In the genomic region with DNA sequence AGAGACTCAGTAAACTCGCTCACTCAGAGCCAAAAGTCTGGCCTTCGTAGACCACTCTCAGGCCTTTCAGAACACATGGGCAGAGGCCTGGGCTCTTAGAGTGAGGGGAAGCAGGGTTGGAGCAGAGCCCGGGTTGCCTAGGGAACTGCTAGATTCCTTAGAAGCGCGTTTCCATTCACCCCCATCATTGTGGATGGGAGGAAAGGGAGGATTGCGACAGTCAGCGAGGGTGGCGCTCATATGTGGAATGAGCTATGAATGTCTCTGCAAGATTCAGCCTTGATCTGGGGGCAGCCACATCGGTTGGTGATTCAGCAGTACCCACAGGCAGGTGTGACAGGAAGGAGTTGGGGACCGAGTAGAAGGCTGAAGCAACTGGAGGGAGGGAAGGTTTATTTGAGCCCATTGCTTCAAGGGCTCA, we compare ENCODE assay signal across 17 mouse cellular contexts. TPM values are rescaled to one million over a fixed set of nuclear protein-coding genes. Genes with fewer than 3 reads are reported as not detected.
A peak's percentile ranks its signal among the peaks of the same experiment; 100 is the strongest.
DNase-seq lines count a peak whose midpoint lies in the region; ATAC-seq and TF ChIP-seq lines count a peak whose summit lies in the region.
"Had no signal": no experiment of that assay in that cellular context is flagged by ENCODE, and none has a peak within 500 bp of the region (broad histone marks: within the 10 kb centered on the region; RNA-seq: fewer than 3 reads in every experiment).

No protein-coding gene starts in this region.

- ATAC-seq in forebrain, embryonic 14.5 days = no peak
- ATAC-seq in midbrain, postnatal 0 days (ENCODE audit: low FRiP score) = no peak
- no peak for ATAC-seq in midbrain, embryonic 11.5 days (ENCODE audit: low FRiP score)

- no peak overlapping the region for H3K4me2 ChIP-seq in forebrain, embryonic 14.5 days (ENCODE audit: low read length)
- H3K4me2 ChIP-seq in midbrain, postnatal 0 days (ENCODE audit: low read depth, low read length, poor library complexity, severe bottlenecking) = no peak overlapping the region
- H3K4me2 ChIP-seq in midbrain, embryonic 11.5 days = no peak overlapping the region
- H3K4me2 ChIP-seq: forebrain, embryonic 12.5 days; stomach, embryonic 15.5 days had no signal

- no peak overlapping the region for H3K27ac ChIP-seq in forebrain, embryonic 14.5 days (ENCODE audit: low read depth, low read length)
- no peak overlapping the region for H3K27ac ChIP-seq in forebrain, embryonic 10.5 days
- no peak overlapping the region for H3K27ac ChIP-seq in midbrain, postnatal 0 days (ENCODE audit: low read depth, low read length)
- no peak overlapping the region for H3K27ac ChIP-seq in midbrain, embryonic 11.5 days (ENCODE audit: low read depth, low read length)
- H3K27ac ChIP-seq: embryonic facial prominence, embryonic 10.5 days; forebrain, embryonic 12.5 days; heart, adult 2 months; stomach, embryonic 15.5 days had no signal

- no peaks in the 10 kb centered on the region for H3K27me3 ChIP-seq in forebrain, embryonic 14.5 days (replicated peaks; ENCODE audit: control insufficient read depth, insufficient read depth, low read length)
- H3K27me3 ChIP-seq in forebrain, embryonic 10.5 days (ENCODE audit: poor library complexity, severe bottlenecking) = no peaks in the 10 kb centered on the region
- H3K27me3 ChIP-seq in midbrain, postnatal 0 days (ENCODE audit: insufficient read depth, low read length) = no peaks in the 10 kb centered on the region
- no peaks in the 10 kb centered on the region for H3K27me3 ChIP-seq in midbrain, embryonic 11.5 days (ENCODE audit: control insufficient read depth, insufficient read depth, low read length)
- H3K27me3 ChIP-seq: forebrain, embryonic 12.5 days; stomach, embryonic 15.5 days had no signal

- 80% methylated on average over 10 of the region's 10 CpGs for WGBS in forebrain, embryonic 14.5 days
- 90% methylated on average over 10 of the region's 10 CpGs for WGBS in forebrain, embryonic 10.5 days
- 68% methylated on average over 10 of the region's 10 CpGs for WGBS in midbrain, postnatal 0 days
- WGBS in midbrain, embryonic 11.5 days = 89% methylated on average over 10 of the region's 10 CpGs

- TF ChIP-seq CTCF in midbrain, postnatal 0 days (IDR thresholded peaks at IDR 0.05) = no peak

- no peaks in the 10 kb centered on the region for H3K4me1 ChIP-seq in forebrain, embryonic 14.5 days (ENCODE audit: control insufficient read depth, insufficient read depth, low read length)
- no peaks in the 10 kb centered on the region for H3K4me1 ChIP-seq in forebrain, embryonic 10.5 days
- no peaks in the 10 kb centered on the region for H3K4me1 ChIP-seq in midbrain, postnatal 0 days (ENCODE audit: insufficient read depth, low read length)
- H3K4me1 ChIP-seq in midbrain, embryonic 11.5 days (ENCODE audit: control insufficient read depth, insufficient read depth, low read length) = no peaks in the 10 kb centered on the region
- H3K4me1 ChIP-seq: embryonic facial prominence, embryonic 10.5 days; forebrain, embryonic 12.5 days; stomach, embryonic 15.5 days had no signal

- no peaks in the 10 kb centered on the region for H3K36me3 ChIP-seq in forebrain, embryonic 14.5 days (ENCODE audit: control insufficient read depth, insufficient read depth, low read length)
- H3K36me3 ChIP-seq in forebrain, embryonic 10.5 days (replicated peaks) = no peaks in the 10 kb centered on the region
- H3K36me3 ChIP-seq in midbrain, postnatal 0 days (ENCODE audit: insufficient read depth, low read length) = no peaks in the 10 kb centered on the region
- no peaks in the 10 kb centered on the region for H3K36me3 ChIP-seq in midbrain, embryonic 11.5 days (ENCODE audit: control insufficient read depth, insufficient read depth, low read length)
- H3K36me3 ChIP-seq: embryonic facial prominence, embryonic 10.5 days; forebrain, embryonic 12.5 days; G1E; stomach, embryonic 15.5 days had no signal

- DNase-seq in forebrain, embryonic 14.5 days (ENCODE audit: low spot score) = peak; percentile 25
- no peak for DNase-seq in forebrain, embryonic 10.5 days (ENCODE audit: extremely low spot score, low spot score)
- DNase-seq in midbrain, postnatal 0 days (ENCODE audit: low spot score) = peak; percentile 79
- DNase-seq in midbrain, embryonic 11.5 days (ENCODE audit: low spot score, missing footprints) = no peak
- peak; percentile 13 to 52 for DNase-seq in left cerebral cortex, adult 8-10 months (ENCODE audit: low spot score in 2 of 2)
- DNase-seq in telencephalon, adult 2 months (ENCODE audit: low read depth, low spot score) = peak; percentile 45
- DNase-seq in thymus, postnatal 36 days = no peak
- DNase-seq in adrenal gland, postnatal 36 days = no peak
- DNase-seq: cerebellum, adult 18-20 months; heart, adult 2 months had no signal

- no peak overlapping the region for H3K9ac ChIP-seq in forebrain, embryonic 14.5 days (ENCODE audit: low read length)
- H3K9ac ChIP-seq in midbrain, postnatal 0 days (replicated peaks; ENCODE audit: low read length, poor library complexity, severe bottlenecking) = no peak overlapping the region
- H3K9ac ChIP-seq in midbrain, embryonic 11.5 days (ENCODE audit: low read length) = no peak overlapping the region
- H3K9ac ChIP-seq: forebrain, embryonic 12.5 days; stomach, embryonic 15.5 days had no signal

- no peaks in the 10 kb centered on the region for H3K9me3 ChIP-seq in forebrain, embryonic 14.5 days (replicated peaks; ENCODE audit: control insufficient read depth, low read length)
- H3K9me3 ChIP-seq in forebrain, embryonic 10.5 days = no peaks in the 10 kb centered on the region
- no peaks in the 10 kb centered on the region for H3K9me3 ChIP-seq in midbrain, postnatal 0 days (ENCODE audit: low read length)
- no peaks in the 10 kb centered on the region; the same call in 1 of the 2 replicates for H3K9me3 ChIP-seq in midbrain, embryonic 11.5 days (ENCODE audit: control insufficient read depth, low read length)
- H3K9me3 ChIP-seq: forebrain, embryonic 12.5 days; G1E; stomach, embryonic 15.5 days had no signal

- H3K4me3 ChIP-seq in forebrain, embryonic 14.5 days (ENCODE audit: low read depth, low read length) = no peak overlapping the region
- H3K4me3 ChIP-seq in forebrain, embryonic 10.5 days = no peak overlapping the region
- H3K4me3 ChIP-seq in midbrain, postnatal 0 days (ENCODE audit: low read depth, low read length) = no peak overlapping the region
- H3K4me3 ChIP-seq in midbrain, embryonic 11.5 days (ENCODE audit: low read depth, low read length) = no peak overlapping the region
- H3K4me3 ChIP-seq: embryonic facial prominence, embryonic 10.5 days; forebrain, embryonic 12.5 days; heart, adult 2 months; stomach, embryonic 15.5 days had no signal

RNA-seq across cellular contexts. Expression of a gene that starts 6.5 kb away (rescaled TPM):
- 1.0 and 1.9 TPM in 2 replicates for polyA plus RNA-seq in forebrain, embryonic 14.5 days (2014; fragmentation: Nextera tagmentation; extraction: Ambion mirVana)
- polyA plus RNA-seq in forebrain, embryonic 10.5 days (2016; fragmentation: Nextera tagmentation; extraction: Ambion mirVana) = 0.42 and 0.90 TPM in 2 replicates
- total RNA-seq in midbrain, postnatal 0 days (2014; rRNA removed) = 0.66 and 2.2 TPM in 2 replicates
- 1.9 and 2.4 TPM in 2 replicates for polyA plus RNA-seq in midbrain, postnatal 0 days (2015; fragmentation: Nextera tagmentation; extraction: Ambion mirVana)
- 3.3 and 3.5 TPM in 2 replicates for polyA plus RNA-seq in midbrain, embryonic 11.5 days (2014; fragmentation: Nextera tagmentation; extraction: Ambion mirVana)
- not detected for total RNA-seq in left cerebral cortex, adult 8-10 months (2022)
- total RNA-seq in adrenal gland, postnatal 36 days (2021) = under 1 TPM; 0.73 to 0.82 TPM
- total RNA-seq: G1E; hematopoietic stem cell, adult 5-6 weeks had no signal
- polyA plus RNA-seq: G1E had no signal

RNA-seq across cellular contexts. Expression of a gene that starts 16.0 kb away (rescaled TPM):
- polyA plus RNA-seq in forebrain, embryonic 14.5 days (2014; fragmentation: Nextera tagmentation; extraction: Ambion mirVana) = not detected in 2 replicates
- not detected in 2 replicates for polyA plus RNA-seq in forebrain, embryonic 10.5 days (2016; fragmentation: Nextera tagmentation; extraction: Ambion mirVana)
- total RNA-seq in midbrain, postnatal 0 days (2014; rRNA removed) = not detected in 2 replicates
- polyA plus RNA-seq in midbrain, postnatal 0 days (2015; fragmentation: Nextera tagmentation; extraction: Ambion mirVana) = not detected in 2 replicates
- not detected in 2 replicates for polyA plus RNA-seq in midbrain, embryonic 11.5 days (2014; fragmentation: Nextera tagmentation; extraction: Ambion mirVana)
- total RNA-seq in left cerebral cortex, adult 8-10 months (2022) = not detected
- total RNA-seq in adrenal gland, postnatal 36 days (2021) = not detected
- total RNA-seq: G1E; heart, adult 2 months; hematopoietic stem cell, adult 5-6 weeks; liver, adult 2 months had no signal
- polyA plus RNA-seq: embryonic facial prominence, embryonic 10.5 days; forebrain, embryonic 12.5 days; G1E; heart, adult 2 months; kidney, embryonic 16.5 days; liver, adult 2 months; stomach, embryonic 15.5 days had no signal

RNA-seq across cellular contexts. Expression of a gene that starts 34.4 kb away (rescaled TPM):
- 24.6 and 30.0 TPM in 2 replicates for polyA plus RNA-seq in forebrain, embryonic 14.5 days (2014; fragmentation: Nextera tagmentation; extraction: Ambion mirVana)
- polyA plus RNA-seq in forebrain, embryonic 10.5 days (2016; fragmentation: Nextera tagmentation; extraction: Ambion mirVana) = 66.6 and 72.1 TPM in 2 replicates
- total RNA-seq in midbrain, postnatal 0 days (2014; rRNA removed) = 122 and 126 TPM in 2 replicates
- 24.9 and 28.3 TPM in 2 replicates for polyA plus RNA-seq in midbrain, postnatal 0 days (2015; fragmentation: Nextera tagmentation; extraction: Ambion mirVana)
- polyA plus RNA-seq in midbrain, embryonic 11.5 days (2014; fragmentation: Nextera tagmentation; extraction: Ambion mirVana) = 44.4 and 49.4 TPM in 2 replicates
- total RNA-seq in left cerebral cortex, adult 8-10 months (2022) = 10 to 100 TPM; 41.3 to 47.8 (median 45.0) TPM
- total RNA-seq in adrenal gland, postnatal 36 days (2021) = 10 to 100 TPM; 20.0 to 28.0 TPM
- polyA plus RNA-seq: G1E had no signal

RNA-seq across cellular contexts. Expression of a gene that starts 53.1 kb away (rescaled TPM):
- 67.2 and 68.6 TPM in 2 replicates for polyA plus RNA-seq in forebrain, embryonic 14.5 days (2014; fragmentation: Nextera tagmentation; extraction: Ambion mirVana)
- 51.4 and 57.3 TPM in 2 replicates for polyA plus RNA-seq in forebrain, embryonic 10.5 days (2016; fragmentation: Nextera tagmentation; extraction: Ambion mirVana)
- total RNA-seq in midbrain, postnatal 0 days (2014; rRNA removed) = 31.3 and 31.8 TPM in 2 replicates
- polyA plus RNA-seq in midbrain, postnatal 0 days (2015; fragmentation: Nextera tagmentation; extraction: Ambion mirVana) = 136 and 143 TPM in 2 replicates
- polyA plus RNA-seq in midbrain, embryonic 11.5 days (2014; fragmentation: Nextera tagmentation; extraction: Ambion mirVana) = 55.5 and 58.5 TPM in 2 replicates
- 10 to 100 TPM; 81.1 to 92.6 (median 88.4) TPM for total RNA-seq in left cerebral cortex, adult 8-10 months (2022)
- total RNA-seq in adrenal gland, postnatal 36 days (2021) = 10 to 100 TPM; 46.9 to 48.8 TPM

Comparison
In these comparisons a context has a peak if more than half of its experiments do, and no peak if none do; other contexts are left out.
1. DNase-seq: peak in forebrain, embryonic 14.5 days (single experiment), midbrain, postnatal 0 days (single experiment), left cerebral cortex, adult 8-10 months (2 of 2) and telencephalon, adult 2 months (single experiment); none in forebrain, embryonic 10.5 days (single experiment), midbrain, embryonic 11.5 days (single experiment), thymus, postnatal 36 days (0 of 2) and adrenal gland, postnatal 36 days (0 of 2).